Mouse (Mus musculus): ENCODE measurements around the gene Ifit2. TPM values are rescaled to one million over a fixed set of nuclear protein-coding genes. Genes with fewer than 3 reads are reported as not detected.
A peak's percentile ranks its signal among the peaks of the same experiment; 100 is the strongest.
"Not testable (repeated sequence)": the region's sequence is repeated elsewhere in the genome, so short reads cannot be mapped to it uniquely, and the experiment has no call there.

Gene Ifit2
- total RNA-seq, 4 experiments from 2014 or later: 7.1 to 9.4 (median 7.2) TPM

DNA sequence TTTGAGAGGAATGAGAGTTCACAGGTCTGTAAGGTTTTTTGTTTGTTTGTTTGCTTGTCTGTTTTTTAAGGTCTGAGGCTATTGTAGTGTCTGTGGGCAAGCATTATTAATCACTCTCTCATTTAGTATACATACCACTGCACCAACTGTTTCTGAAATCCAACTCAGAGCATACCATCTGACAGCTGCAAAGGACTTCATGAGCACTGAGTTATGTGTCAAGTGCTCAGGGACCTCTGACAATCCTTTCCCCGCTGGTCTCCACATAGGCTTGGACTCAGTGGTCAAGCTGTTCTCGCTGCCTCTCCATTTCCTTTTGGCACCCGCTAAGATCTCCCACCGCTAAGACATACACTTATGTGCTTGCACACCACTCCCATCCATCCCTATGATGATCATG is 4.3 kb upstream of the Ifit2 start:
- DNase-seq (ENCODE audit: low spot score in 2 of 2): no peak

DNA sequence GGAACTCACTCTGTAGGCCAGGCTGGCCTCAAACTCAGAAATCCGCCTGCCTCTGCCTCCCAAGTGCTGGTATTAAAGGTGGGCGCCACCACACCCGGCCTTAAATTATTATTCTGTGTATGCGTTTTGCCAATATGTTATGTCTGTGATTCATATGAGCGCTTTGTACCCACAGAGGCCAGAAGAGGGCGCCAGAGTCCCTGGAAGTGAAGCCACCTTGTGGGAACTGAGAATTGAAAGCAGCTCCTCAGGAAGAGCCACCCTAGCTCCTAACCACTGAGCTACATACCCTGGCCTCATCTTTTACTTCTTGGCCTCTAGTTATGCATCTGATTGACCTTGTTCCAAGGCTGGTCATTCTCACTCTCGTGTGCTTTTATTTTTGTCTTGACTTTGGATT is 2.5 kb upstream of the Ifit2 start:
- peak; percentile 18 to 61 for DNase-seq (ENCODE audit: low spot score in 2 of 2)

DNA sequence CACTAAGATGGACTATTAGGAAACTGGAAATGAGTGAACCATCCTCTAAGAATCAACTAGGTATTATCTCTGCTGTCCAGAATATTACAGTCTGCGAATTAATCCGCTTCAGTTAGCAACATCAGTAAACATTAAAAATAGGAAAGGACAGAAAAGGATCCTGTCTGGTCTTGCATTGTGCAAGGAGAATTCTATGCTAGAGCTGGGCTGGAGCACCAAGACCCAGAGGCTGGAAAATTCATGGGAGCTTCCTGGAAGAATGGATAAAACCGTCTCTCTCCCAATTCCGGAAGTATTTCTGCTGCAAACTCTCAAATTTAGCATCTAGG is 325 bp upstream of the Ifit2 start:
- DNase-seq (ENCODE audit: low spot score in 2 of 2): no peak

GRCm38 (mm10) chr19:34551981-34552380 is 1.5 kb downstream of the Ifit2 start:
- DNase-seq (ENCODE audit: low spot score in 2 of 2): no peak

DNA sequence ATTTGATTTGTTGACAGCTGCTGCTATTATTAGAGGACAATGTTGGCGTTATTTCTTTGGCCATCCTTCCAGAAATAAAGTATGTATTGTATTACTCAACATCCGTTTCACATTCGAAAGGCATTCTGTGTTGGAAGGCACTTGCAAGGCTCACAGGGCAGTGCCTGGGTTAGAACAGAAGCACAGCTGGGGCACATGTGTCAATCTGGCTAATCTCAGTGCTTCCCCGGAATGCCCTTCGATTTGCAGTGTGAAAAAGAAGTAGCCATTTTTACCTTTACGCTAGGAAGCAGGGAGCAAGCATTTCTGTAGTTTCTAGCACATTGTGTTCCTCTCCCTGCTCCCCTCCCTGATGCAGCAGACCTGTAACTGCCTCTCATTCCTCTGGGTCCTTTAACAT is 2.5 kb downstream of the Ifit2 start:
- no peak for DNase-seq (ENCODE audit: low spot score in 2 of 2)

DNA sequence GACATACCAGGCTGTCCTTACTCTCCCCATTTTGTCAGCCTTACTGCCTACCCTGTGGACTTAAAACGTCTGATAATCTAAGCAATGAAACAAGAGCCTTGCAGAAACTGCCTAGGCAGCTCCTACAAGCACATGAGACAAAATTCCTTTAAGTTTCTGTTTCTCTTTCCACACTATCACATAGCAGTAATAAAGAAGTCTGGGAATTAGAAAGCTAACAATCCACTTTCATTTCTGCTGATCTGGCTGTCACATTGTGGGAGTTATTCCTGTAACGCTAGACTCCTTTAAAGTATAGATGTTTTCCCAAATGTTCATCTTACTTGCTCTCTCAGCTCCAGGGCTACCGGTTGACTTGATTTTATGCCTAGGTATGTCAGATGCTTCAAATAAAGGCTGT is 3.0 kb downstream of the Ifit2 start:
- no peak for DNase-seq (ENCODE audit: low spot score in 2 of 2)

DNA sequence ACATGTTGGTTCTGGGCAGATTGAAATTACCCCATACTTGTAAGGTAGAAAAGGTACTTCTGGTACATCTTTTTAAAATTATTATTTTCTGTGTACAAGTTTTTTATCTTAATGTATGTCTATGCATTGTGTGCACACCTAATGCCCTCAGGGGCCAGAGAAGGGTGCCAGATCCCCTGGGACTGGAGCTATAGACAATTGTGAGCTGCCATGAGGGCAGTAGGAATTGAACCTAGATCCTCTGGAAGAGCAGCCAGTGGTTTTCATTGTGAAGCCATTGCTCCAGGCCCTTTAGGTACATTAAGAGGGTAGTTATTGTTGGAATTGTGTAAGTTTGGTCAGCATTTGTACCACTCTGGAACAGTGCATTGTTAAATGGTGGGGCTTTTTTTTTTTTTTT is 3.6 kb downstream of the Ifit2 start:
- DNase-seq (ENCODE audit: low spot score in 2 of 2): no peak

GRCm38 (mm10) chr19:34556621-34557020 is 6.1 kb downstream of the Ifit2 start:
- no peak for DNase-seq (ENCODE audit: low spot score in 2 of 2)

- no peak for DNase-seq (ENCODE audit: low spot score in 2 of 2)
These were observed 12.1 kb downstream of the Ifit2 start for GRCm38 (mm10) chr19:34562556-34562955.

- DNase-seq (ENCODE audit: low spot score in 2 of 2): no peak
These were observed 15.8 kb downstream of the Ifit2 start for GRCm38 (mm10) chr19:34566178-34566784.

DNA sequence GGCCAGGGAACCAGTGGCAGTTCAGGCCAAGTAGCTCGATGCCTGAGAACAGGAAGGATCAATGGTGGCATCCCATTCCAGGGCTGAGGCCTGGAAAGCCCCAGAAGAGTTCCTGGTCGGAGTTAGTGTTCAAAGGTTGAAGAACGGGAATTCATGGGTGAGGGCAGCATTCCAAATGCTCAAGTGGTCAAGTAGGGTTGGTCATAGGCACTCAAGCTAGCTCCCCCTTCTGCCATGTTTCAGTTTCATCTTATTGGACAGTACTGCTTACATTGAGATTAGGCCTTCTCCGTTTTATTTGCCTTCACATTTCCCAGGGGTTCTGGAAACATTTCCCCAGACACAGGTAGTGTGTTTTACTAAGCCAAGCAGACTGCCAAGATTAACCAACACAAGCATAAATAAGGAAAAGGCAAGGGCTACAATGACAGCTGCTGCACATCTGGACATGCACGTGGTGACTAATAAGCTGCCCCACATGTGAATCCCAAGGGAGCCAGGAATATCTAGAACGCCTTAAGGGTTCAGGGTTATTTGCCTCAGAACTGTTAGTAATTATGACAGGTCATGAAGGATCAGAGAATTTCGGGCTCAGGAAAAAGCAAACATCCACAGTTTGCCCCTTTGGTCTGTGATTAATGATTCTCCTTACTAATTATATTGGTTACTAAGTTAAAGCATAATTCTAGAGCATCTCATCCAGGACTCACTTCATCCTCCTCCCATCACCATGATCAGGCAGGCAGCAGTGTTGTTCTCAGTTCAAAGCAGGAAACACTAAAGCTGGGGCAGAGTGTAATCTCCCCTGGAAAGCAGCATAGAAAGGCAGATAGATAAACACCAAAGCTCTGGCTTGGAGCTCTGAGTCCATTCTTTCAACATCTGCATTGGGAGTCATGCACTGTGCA is 18.7 kb downstream of the Ifit2 start:
- DNase-seq (ENCODE audit: low spot score in 2 of 2): no peak

- no peak for DNase-seq (ENCODE audit: low spot score in 2 of 2)
These were observed 19.5 kb downstream of the Ifit2 start for GRCm38 (mm10) chr19:34569896-34570476.

DNA sequence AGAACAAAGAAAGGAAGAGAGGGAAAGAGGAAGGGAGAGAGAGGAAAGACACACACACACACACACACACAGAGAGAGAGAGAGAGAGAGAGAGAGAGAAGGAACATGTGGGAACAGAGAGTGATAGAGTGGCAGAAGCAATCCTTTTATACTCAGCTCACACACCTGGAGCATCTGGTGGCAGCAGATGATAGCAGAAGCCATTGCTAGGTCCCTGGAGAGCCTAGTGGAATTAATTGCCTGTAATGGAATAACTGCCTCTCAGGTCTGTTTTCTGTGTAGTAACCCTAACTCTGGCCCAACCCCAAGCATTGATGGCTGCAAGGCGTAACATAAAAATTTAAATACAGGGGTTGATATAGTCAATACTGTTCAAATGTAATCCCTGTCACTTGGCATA is 20.6 kb downstream of the Ifit2 start:
- no peak for DNase-seq (ENCODE audit: low spot score in 2 of 2)

DNA sequence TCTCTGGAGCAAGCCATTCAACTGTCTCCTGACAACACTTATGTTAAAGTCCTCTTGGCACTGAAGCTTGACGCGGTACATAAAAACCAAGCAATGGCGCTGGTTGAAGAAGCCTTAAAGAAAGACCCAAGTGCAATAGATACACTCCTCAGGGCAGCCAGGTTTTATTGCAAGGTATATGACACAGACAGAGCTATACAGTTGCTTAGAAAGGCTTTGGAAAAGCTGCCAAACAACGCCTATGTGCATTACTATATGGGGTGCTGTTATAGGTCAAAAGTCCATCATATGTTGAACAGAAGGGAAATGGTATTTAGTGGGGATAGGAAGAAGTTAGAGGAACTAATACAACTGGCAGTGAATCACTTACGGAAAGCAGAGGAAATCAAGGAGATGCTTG is 23.2 kb downstream of the Ifit2 start:
- no peak for DNase-seq (ENCODE audit: low spot score in 2 of 2)

- no peak for DNase-seq (ENCODE audit: low spot score in 2 of 2)
These were observed 26.6 kb downstream of the Ifit2 start for GRCm38 (mm10) chr19:34577121-34577520.

- not testable (repeated sequence) for DNase-seq (ENCODE audit: low spot score in 2 of 2)
These were observed 32.2 kb downstream of the Ifit2 start for GRCm38 (mm10) chr19:34582696-34583095.

GRCm38 (mm10) chr19:34583126-34583766 is 32.8 kb downstream of the Ifit2 start, which contains the start of gene Ifit3:
TSS of gene Ifit3 (plus strand) at chr19:34583531.
- not testable (repeated sequence) for DNase-seq (ENCODE audit: low spot score in 2 of 2)

- DNase-seq (ENCODE audit: low spot score in 2 of 2): not testable (repeated sequence)
These were observed 35.4 kb downstream of the Ifit2 start for GRCm38 (mm10) chr19:34585740-34586458.

GRCm38 (mm10) chr19:34587898-34588692 is 37.6 kb downstream of the Ifit2 start:
- not testable (repeated sequence) for DNase-seq (ENCODE audit: low spot score in 2 of 2)

- no peak for DNase-seq (ENCODE audit: low spot score in 2 of 2)
These were observed 38.5 kb downstream of the Ifit2 start for GRCm38 (mm10) chr19:34588959-34589358.
